Mouse (Mus musculus): ENCODE results near the gene Slc6a16. TPM values are rescaled to one million over a fixed set of nuclear protein-coding genes. Genes with fewer than 3 reads are reported as not detected.
"Not testable (repeated sequence)": the region's sequence is repeated elsewhere in the genome, so short reads cannot be mapped to it uniquely, and the experiment has no call there.

Slc6a16 gene
- total RNA-seq, 2 experiments from 2014 or later: not detected

DNA sequence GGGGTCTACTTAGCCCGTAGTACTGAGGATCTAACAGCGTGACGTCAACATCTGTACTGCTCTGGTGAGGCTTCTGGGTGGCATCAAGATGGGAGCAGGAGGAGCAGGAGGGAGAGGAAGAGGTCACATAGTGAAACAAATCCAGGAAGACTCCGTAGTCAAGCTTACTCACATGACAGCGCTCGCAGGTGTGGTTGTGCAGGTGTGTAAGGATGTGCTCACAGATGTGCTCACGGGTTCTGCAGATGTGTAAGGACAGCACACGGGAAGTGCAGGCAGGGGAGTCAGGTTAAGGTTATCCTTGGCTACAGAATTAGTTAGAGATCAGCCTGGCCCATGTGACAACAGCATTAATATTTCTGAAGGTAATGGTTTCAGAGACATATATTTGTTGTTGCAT, 12.9 kb downstream of the Slc6a16 start:
- no peak for DNase-seq (ENCODE audit: low spot score)

- not testable (repeated sequence) for DNase-seq (ENCODE audit: low spot score)
These were observed 14.9 kb downstream of the Slc6a16 start for GRCm38 (mm10) chr7:45255822-45256221.

DNA sequence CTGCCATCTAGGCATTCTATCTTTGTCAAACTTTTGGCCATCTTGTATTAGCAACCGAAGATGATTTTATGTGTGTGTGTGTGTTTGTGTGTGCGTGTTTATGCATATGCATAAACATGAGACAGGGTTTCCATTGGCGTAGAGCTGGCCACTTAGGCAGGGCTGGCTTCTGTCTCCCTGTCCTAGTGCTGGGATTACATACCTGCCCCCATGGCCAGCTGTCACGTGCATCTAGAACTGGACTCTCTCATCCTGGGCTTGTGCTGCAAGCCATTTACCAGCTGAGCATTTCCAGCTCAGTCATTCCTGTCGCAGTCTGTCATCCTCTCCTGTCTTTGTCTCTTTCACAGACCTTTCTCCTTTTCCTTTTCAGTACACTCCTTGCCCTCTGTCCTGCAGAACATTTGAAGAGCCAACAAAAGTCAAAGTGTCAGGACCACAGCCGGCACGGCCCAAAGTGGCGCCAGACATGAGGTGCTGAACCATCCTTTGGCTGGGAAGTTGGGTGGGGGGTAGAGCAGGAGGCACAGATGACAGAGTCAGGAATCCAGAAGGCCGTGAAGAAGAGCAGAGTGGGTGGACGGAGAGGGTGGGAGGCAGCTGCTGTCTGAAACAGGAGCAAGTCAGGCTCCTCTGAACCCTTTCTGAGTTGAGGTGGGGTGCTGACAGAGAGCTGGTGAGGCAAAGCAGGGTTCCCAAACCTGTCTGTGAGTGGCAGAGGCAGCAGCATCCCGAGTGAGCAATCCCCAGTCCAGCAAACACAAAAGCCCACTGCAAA, 16.4 kb downstream of the Slc6a16 start:
- DNase-seq (ENCODE audit: low spot score): no peak

DNA sequence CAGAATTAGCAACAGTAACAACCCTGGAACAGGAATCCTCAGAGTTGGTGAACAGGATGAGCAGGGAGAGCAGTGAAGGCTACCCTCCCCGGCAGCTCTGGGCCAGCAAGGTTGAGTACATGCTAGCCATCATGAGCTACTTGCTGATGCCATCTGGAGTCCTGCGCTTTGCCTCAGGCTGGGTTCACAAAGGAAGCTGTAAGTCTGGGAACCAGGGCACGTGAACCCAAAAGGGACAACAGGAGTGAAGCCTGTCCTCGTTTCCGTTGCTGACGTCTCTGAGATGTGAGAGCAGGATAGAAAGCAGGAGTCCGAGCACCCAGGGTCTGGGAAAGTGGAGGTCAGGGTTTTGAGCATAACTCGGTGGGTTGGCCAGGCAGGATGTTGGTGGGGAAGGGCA, 18.4 kb downstream of the Slc6a16 start:
- no peak for DNase-seq (ENCODE audit: low spot score)

GRCm38 (mm10) chr7:45262266-45262665, 21.4 kb downstream of the Slc6a16 start:
- DNase-seq (ENCODE audit: low spot score): no peak

- no peak for DNase-seq (ENCODE audit: low spot score)
These were observed 22.2 kb downstream of the Slc6a16 start for GRCm38 (mm10) chr7:45263006-45263607.

GRCm38 (mm10) chr7:45264348-45264747, 23.5 kb downstream of the Slc6a16 start:
- no peak for DNase-seq (ENCODE audit: low spot score)

GRCm38 (mm10) chr7:45265518-45265917, 24.6 kb downstream of the Slc6a16 start:
- no peak for DNase-seq (ENCODE audit: low spot score)

- no peak for DNase-seq (ENCODE audit: low spot score)
These were observed 32.0 kb downstream of the Slc6a16 start for GRCm38 (mm10) chr7:45272786-45273412.

DNA sequence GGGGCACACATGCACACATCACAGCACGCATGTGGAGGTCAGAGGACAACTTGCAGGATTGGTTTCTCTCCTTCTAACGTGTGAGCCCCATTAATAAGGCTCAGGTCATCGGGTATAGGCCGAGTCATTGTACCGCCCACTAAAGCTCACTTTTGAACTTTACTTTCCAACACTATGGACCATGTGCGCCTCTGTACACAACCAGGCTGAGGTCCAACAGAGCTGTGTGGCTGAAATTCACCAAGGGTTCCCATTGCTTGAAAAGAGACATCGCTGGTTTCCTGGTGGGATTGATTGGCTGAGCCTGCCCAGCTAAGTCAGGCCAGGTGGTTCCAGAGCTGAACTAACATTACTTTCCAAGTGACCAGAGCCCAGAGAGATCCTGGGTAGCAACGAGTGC, 32.8 kb downstream of the Slc6a16 start:
- DNase-seq (ENCODE audit: low spot score): no peak

DNA sequence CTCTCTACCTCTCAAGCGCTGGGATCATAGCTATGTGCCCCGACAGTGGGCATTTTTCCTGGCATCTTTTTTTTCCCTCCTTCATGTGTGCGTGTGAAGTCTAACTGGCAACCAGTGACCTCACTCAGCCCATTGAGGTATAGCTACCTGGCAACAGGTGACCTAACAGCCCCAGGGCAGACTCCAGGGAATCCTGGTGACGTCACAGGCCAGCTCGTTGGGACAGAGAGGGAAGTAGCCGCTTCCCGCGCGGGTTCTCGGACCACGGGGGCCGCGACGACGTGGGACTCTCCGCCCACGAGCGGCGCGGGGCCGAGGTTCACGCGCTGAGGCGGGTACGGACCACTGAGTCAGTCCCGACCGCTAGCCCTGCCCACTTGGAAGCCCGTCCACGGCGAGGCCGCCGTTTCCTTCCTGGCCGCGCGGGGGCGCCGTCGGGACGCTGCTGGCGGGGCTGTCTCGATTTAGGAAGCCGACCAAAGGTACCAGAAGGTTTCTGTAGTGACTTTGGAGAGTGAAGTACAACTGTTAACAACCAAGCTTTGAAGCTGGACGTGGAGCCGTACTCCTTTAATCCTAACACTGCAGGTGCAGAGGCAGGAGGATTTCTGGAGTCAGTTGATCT, 36.4 kb downstream of the Slc6a16 start, which contains the start of gene Slc6a21:
Gene Slc6a21, plus strand, starts transcription at position 378 of the 625 bp plus-strand sequence.
- DNase-seq (ENCODE audit: low spot score): peak; percentile 78

DNA sequence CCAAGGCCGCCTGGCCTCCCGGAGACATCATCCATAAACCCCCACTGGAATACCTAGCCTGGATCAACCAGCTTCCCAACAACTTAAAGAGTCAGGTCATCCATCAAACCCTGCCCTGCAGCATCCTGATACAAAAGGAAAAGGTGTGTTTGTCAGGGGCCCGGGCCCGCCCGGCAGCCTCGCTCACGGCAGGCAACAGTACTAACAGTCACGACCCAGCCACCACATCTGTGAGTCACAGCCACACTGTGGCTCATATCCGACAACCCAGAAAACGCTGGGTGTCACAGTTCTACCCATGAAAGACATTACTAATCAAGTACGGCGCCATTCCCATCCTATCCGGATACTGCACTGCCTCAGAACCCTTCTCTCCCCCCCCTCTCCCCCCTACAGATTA, 45.6 kb downstream of the Slc6a16 start:
- DNase-seq (ENCODE audit: low spot score): no peak

- peak; percentile 47 for DNase-seq (ENCODE audit: low spot score)
These were observed 55.7 kb downstream of the Slc6a16 start for GRCm38 (mm10) chr7:45296626-45297025.

GRCm38 (mm10) chr7:45297563-45297962, 56.7 kb downstream of the Slc6a16 start:
- DNase-seq (ENCODE audit: low spot score): no peak

- peak; percentile 50 for DNase-seq (ENCODE audit: low spot score)
These were observed 58.9 kb downstream of the Slc6a16 start for GRCm38 (mm10) chr7:45299752-45300151.

DNA sequence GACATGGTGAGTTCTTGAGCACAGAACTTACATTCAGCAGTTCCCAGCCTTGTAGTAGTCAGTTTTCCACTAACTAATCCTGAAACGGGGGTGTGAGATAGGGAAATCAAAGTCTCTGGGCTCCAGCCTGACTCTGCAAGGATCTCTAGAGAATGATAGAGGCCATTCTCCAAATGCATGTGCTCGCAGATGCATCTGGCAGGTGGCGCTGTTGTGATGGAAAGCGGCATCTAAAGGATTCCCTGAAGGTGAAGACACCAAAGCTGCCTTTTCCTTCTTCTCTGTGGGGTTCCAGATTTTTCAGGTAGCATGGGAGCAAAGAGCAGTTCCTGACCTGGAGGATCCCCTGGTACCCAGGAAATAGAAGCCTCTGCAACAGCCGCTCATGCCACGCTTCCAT, 59.4 kb downstream of the Slc6a16 start:
- peak; percentile 73 for DNase-seq (ENCODE audit: low spot score)

DNA sequence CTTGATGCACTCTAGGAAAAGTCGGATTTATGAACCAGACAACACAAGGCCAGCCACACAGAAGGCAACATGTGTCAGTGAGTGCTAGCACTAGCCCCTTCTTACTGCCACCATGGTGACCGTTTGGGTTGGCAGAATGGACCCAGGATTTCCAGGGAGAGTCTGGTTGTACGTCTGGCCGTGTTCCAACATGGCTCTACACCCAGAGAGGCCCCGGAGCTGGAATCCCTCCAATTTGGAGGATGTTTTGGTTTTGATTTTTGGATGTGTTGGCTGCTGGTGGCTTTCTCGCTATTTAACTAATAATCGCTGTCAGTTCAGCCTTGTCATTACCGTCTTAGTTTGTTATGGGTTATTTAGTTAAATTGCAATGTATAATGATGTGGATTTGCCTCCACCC, 61.7 kb downstream of the Slc6a16 start:
- DNase-seq (ENCODE audit: low spot score): no peak

DNA sequence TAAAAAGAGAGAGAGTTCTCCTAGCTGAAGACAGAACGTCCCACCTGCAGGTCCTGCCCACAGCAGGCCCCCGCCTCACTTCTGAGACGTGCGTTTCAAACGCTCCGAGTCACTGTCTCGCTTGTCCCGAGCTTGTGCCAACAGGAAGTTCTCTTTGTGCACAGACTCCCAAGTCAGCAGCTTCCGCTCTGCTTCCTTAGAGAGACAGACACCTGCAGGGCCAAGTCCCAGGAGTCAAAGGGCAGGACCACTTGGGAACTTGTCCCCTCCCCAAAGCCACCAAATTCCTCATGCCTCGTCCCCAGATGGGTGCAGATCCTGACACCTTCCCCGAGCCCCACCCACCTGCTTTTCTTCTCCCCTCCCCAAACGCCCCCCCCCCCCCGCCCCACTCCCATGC, 64.0 kb downstream of the Slc6a16 start:
- DNase-seq (ENCODE audit: low spot score): no peak

GRCm38 (mm10) chr7:45305275-45305674, 64.4 kb downstream of the Slc6a16 start:
- peak; percentile 62 for DNase-seq (ENCODE audit: low spot score)

- DNase-seq (ENCODE audit: low spot score): no peak
These were observed 67.8 kb downstream of the Slc6a16 start for GRCm38 (mm10) chr7:45308551-45309240.

- DNase-seq (ENCODE audit: low spot score): peak; percentile 56
These were observed 68.6 kb downstream of the Slc6a16 start for GRCm38 (mm10) chr7:45309455-45309854.

All from gastrocnemius, adult 18-20 months (tissue).